24 mouse cellular contexts compared by ENCODE assay signal in the genomic region with DNA sequence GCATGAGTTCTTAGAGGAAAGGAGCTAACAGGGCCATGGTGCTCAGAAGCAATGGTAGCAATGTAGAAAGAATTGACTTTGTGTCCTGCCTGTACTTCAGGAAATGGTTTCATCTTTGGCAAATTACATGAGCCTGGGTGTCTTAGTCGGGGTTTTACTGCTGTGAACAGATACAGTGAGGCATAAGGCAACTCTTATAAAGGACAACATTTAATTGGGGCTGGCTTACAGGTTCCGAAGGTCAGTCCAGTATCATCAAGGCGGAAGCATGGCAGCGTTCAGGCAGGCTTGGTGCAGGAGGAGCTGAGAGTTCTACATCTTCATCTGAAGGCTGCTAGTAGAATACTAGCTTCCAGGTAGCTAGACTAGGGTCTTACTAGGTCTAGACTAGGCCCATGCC.
DNase-seq lines count a peak whose midpoint lies in the region; ATAC-seq and TF ChIP-seq lines count a peak whose summit lies in the region.
"Had no signal": no experiment of that assay in that cellular context is flagged by ENCODE, and none has a peak within 500 bp of the region (broad histone marks: within the 10 kb centered on the region; RNA-seq: fewer than 3 reads in every experiment).

No protein-coding gene starts in this region.

- no peaks in the 10 kb centered on the region for H3K9me3 ChIP-seq in hindbrain, embryonic 16.5 days (ENCODE audit: control insufficient read depth, low read length)
- no peaks in the 10 kb centered on the region for H3K9me3 ChIP-seq in hindbrain, embryonic 14.5 days (ENCODE audit: control insufficient read depth, low read length)
- H3K9me3 ChIP-seq in intestine, embryonic 15.5 days, result no peaks in the 10 kb centered on the region
- H3K9me3 ChIP-seq in intestine, postnatal 0 days (ENCODE audit: control insufficient read depth), result no peaks in the 10 kb centered on the region
- H3K9me3 ChIP-seq: embryonic facial prominence, embryonic 10.5 days; embryonic facial prominence, embryonic 12.5 days; forebrain, embryonic 13.5 days; G1E had no signal

- 96% methylated on average over 4 of the region's 4 CpGs for WGBS in hindbrain, embryonic 16.5 days
- 94% methylated on average over 4 of the region's 4 CpGs for WGBS in hindbrain, embryonic 14.5 days
- 71% methylated on average over 4 of the region's 4 CpGs for WGBS in intestine, embryonic 15.5 days
- WGBS in intestine, postnatal 0 days, result 45% methylated on average over 4 of the region's 4 CpGs
- WGBS in small intestine, adult 2 months, result 27% methylated on average over 4 of the region's 4 CpGs

- no peaks in the 10 kb centered on the region for H3K4me1 ChIP-seq in hindbrain, embryonic 16.5 days (ENCODE audit: control insufficient read depth, insufficient read depth, low read depth, low read length)
- 0 out of 2 replicates have a peak, but pooled peaks cover 4% of the 10 kb centered on the region for H3K4me1 ChIP-seq in hindbrain, embryonic 14.5 days (replicated peaks; ENCODE audit: control insufficient read depth, insufficient read depth, low read length)
- no peaks in the 10 kb centered on the region for H3K4me1 ChIP-seq in intestine, embryonic 15.5 days (replicated peaks)
- H3K4me1 ChIP-seq in intestine, postnatal 0 days (replicated peaks; ENCODE audit: control insufficient read depth, insufficient read depth, low read length), result 0 out of 2 replicates have a peak, but pooled peaks cover under 1% of the 10 kb centered on the region
- peaks cover 14% of the 10 kb centered on the region for H3K4me1 ChIP-seq in small intestine, adult 2 months (ENCODE audit: control insufficient read depth, insufficient read depth, insufficient read length, low read length)

- peak; percentile 45; the same call in 1 of the 2 replicates for ATAC-seq in hindbrain, embryonic 16.5 days
- no peak for ATAC-seq in hindbrain, embryonic 14.5 days (ENCODE audit: low FRiP score)
- peak; percentile 71 for ATAC-seq in intestine, embryonic 15.5 days
- ATAC-seq in intestine, postnatal 0 days, result peak; percentile 81
- no peak for ATAC-seq in inflammation-experienced regulatory T-cells, adult 6 months
- ATAC-seq: activated CD4-positive, CD25-positive, alpha-beta regulatory T cell, adult 4 months; CD4-positive, CD25-positive, alpha-beta regulatory T cell, adult 4 months; forebrain, embryonic 13.5 days; Patski had no signal

- H3K9ac ChIP-seq in hindbrain, embryonic 16.5 days (ENCODE audit: low read depth, low read length), result no peak overlapping the region
- H3K9ac ChIP-seq in hindbrain, embryonic 14.5 days, result no peak overlapping the region
- no peak overlapping the region for H3K9ac ChIP-seq in intestine, embryonic 15.5 days
- H3K9ac ChIP-seq in intestine, postnatal 0 days (ENCODE audit: low read depth, low read length), result no peak overlapping the region
- H3K9ac ChIP-seq: embryonic facial prominence, embryonic 12.5 days; forebrain, embryonic 13.5 days had no signal

- no peak for DNase-seq in hindbrain, embryonic 14.5 days (ENCODE audit: low spot score)
- no peak for DNase-seq in thymus, postnatal 25 days
- DNase-seq: adrenal gland, adult 8-10 months; adrenal gland, postnatal 14 days; adrenal gland, postnatal 36 days; B cell, adult 2 months; cerebellum, adult 11-12 months; cerebellum, adult 2 months; cerebellum, adult 9-10 months; cerebellum, postnatal 10 days; cerebellum, postnatal 25 days had no signal

- no peak for TF ChIP-seq CTCF in intestine, postnatal 0 days (IDR thresholded peaks at IDR 0.05; ENCODE audit: low read depth)
- TF ChIP-seq CTCF in small intestine, adult 2 months (IDR thresholded peaks at IDR 0.05; ENCODE audit: extremely low read depth, insufficient read length, insufficient replicate concordance, low read depth, low read length), result no peak

- TF ChIP-seq POLR2A in small intestine, adult 2 months (IDR thresholded peaks at IDR 0.05; ENCODE audit: low read depth, low read length), result no peak

- no peak overlapping the region for H3K4me3 ChIP-seq in hindbrain, embryonic 16.5 days (ENCODE audit: low read length)
- H3K4me3 ChIP-seq in hindbrain, embryonic 14.5 days (replicated peaks; ENCODE audit: low read length), result no peak overlapping the region
- H3K4me3 ChIP-seq in intestine, embryonic 15.5 days (replicated peaks), result no peak overlapping the region
- no peak overlapping the region for H3K4me3 ChIP-seq in intestine, postnatal 0 days (ENCODE audit: low read depth, low read length)
- H3K4me3 ChIP-seq in small intestine, adult 2 months (ENCODE audit: low read depth, low read length), result no peak overlapping the region
- H3K4me3 ChIP-seq: embryonic facial prominence, embryonic 10.5 days; embryonic facial prominence, embryonic 12.5 days; forebrain, embryonic 13.5 days had no signal

- H3K27me3 ChIP-seq in hindbrain, embryonic 16.5 days (replicated peaks; ENCODE audit: control insufficient read depth, insufficient read depth, low read length), result no peaks in the 10 kb centered on the region
- no peaks in the 10 kb centered on the region for H3K27me3 ChIP-seq in hindbrain, embryonic 14.5 days (ENCODE audit: control insufficient read depth, insufficient read depth, low read length)
- no peaks in the 10 kb centered on the region for H3K27me3 ChIP-seq in intestine, embryonic 15.5 days (replicated peaks)
- no peaks in the 10 kb centered on the region for H3K27me3 ChIP-seq in intestine, postnatal 0 days (replicated peaks; ENCODE audit: control insufficient read depth, insufficient read depth, low read length)
- no peaks in the 10 kb centered on the region for H3K27me3 ChIP-seq in small intestine, adult 2 months (ENCODE audit: control insufficient read depth, insufficient read depth, low read length)
- H3K27me3 ChIP-seq: CH12.LX; embryonic facial prominence, embryonic 12.5 days; forebrain, embryonic 13.5 days; Patski had no signal

- H3K36me3 ChIP-seq in hindbrain, embryonic 16.5 days (ENCODE audit: control insufficient read depth, insufficient read depth, low read length), result no peaks in the 10 kb centered on the region
- no peaks in the 10 kb centered on the region for H3K36me3 ChIP-seq in hindbrain, embryonic 14.5 days (replicated peaks; ENCODE audit: control insufficient read depth, insufficient read depth)
- H3K36me3 ChIP-seq in intestine, embryonic 15.5 days, result no peaks in the 10 kb centered on the region
- no peaks in the 10 kb centered on the region for H3K36me3 ChIP-seq in intestine, postnatal 0 days (ENCODE audit: control insufficient read depth, insufficient read depth)
- no peaks in the 10 kb centered on the region for H3K36me3 ChIP-seq in small intestine, adult 2 months (ENCODE audit: control insufficient read depth, insufficient read depth, low read length)
- H3K36me3 ChIP-seq: embryonic facial prominence, embryonic 10.5 days; embryonic facial prominence, embryonic 12.5 days; G1E had no signal

- no peak overlapping the region for H3K4me2 ChIP-seq in hindbrain, embryonic 16.5 days (ENCODE audit: low read length)
- H3K4me2 ChIP-seq in hindbrain, embryonic 14.5 days (replicated peaks), result no peak overlapping the region
- no peak overlapping the region for H3K4me2 ChIP-seq in intestine, embryonic 15.5 days (replicated peaks)
- no peak overlapping the region for H3K4me2 ChIP-seq in intestine, postnatal 0 days (replicated peaks; ENCODE audit: low read depth)
- H3K4me2 ChIP-seq: embryonic facial prominence, embryonic 12.5 days; forebrain, embryonic 13.5 days had no signal

- no peak overlapping the region for H3K27ac ChIP-seq in hindbrain, embryonic 16.5 days (ENCODE audit: low read depth, low read length)
- H3K27ac ChIP-seq in hindbrain, embryonic 14.5 days, result no peak overlapping the region
- no peak overlapping the region for H3K27ac ChIP-seq in intestine, embryonic 15.5 days
- no peak overlapping the region for H3K27ac ChIP-seq in intestine, postnatal 0 days (ENCODE audit: low read depth, low read length)
- peak overlapping the region; percentile 70 for H3K27ac ChIP-seq in small intestine, adult 2 months (ENCODE audit: insufficient read depth, low read depth, low read length)
- H3K27ac ChIP-seq: embryonic facial prominence, embryonic 10.5 days; embryonic facial prominence, embryonic 12.5 days; forebrain, embryonic 13.5 days had no signal

Comparison
In these comparisons a context has a peak if more than half of its experiments do, and no peak if none do; other contexts are left out.
1. ATAC-seq: peak in hindbrain, embryonic 16.5 days (single experiment), intestine, embryonic 15.5 days (single experiment) and intestine, postnatal 0 days (single experiment); none in hindbrain, embryonic 14.5 days (single experiment) and inflammation-experienced regulatory T-cells, adult 6 months (single experiment).